Mouse (Mus musculus) neural tube, embryonic 12.5 days (tissue): Measurements from ENCODE around the gene Haus6. TPM values are rescaled to one million over a fixed set of nuclear protein-coding genes. Genes with fewer than 3 reads are reported as not detected.

Experiments used
- polyA plus RNA-seq: library from polyadenylated mRNA; unstranded; fragments of >200 nt; fragmentation: Nextera tagmentation; extraction: Ambion mirVana; gene quantifications from 2 replicates; pipeline ENCODE4 v1.2.1, GENCODE M21; 2016

Gene Haus6
- polyA plus RNA-seq, 1 experiment from 2014 or later, result 18.2 TPM

Other genes starting within 250 kb of the Haus6 start
- gene Saxo1, start 53.7 kb downstream of the Haus6 start, polyA plus RNA-seq, result not detected in 2 replicates
- 79.3 and 85.5 TPM in 2 replicates for gene Rraga, start 36.4 kb downstream of the Haus6 start, polyA plus RNA-seq
- 58.6 and 69.5 TPM in 2 replicates for gene Plin2, start 58.0 kb upstream of the Haus6 start, polyA plus RNA-seq
- gene Dennd4c, start 136.5 kb upstream of the Haus6 start, polyA plus RNA-seq, result 4.4 and 5.0 TPM in 2 replicates
- gene Rps6, start 245.4 kb upstream of the Haus6 start, polyA plus RNA-seq, result 495 and 518 TPM in 2 replicates